Mouse (Mus musculus) kidney, embryonic 14.5 days (tissue): ENCODE data around the gene Grm5. TPM values are rescaled to one million over a fixed set of nuclear protein-coding genes. Genes with fewer than 3 reads are reported as not detected.

ENCODE experiments used
- ATAC-seq: fragments of 200-750 bp; cut with Nextera tagmentation; 2 replicates; pipeline ENCODE4 v1.8.0; 2017; ENCODE audit warnings: moderate number of reproducible peaks, mild to moderate bottlenecking, moderate TSS enrichment, moderate library complexity; ENCODE audit not compliant: low FRiP score, low TSS enrichment
- H3K27ac ChIP-seq: fragments of 300-500 bp; sonication (generic); 2 replicates; pipeline ENCODE4 v1.5.1; 2014; ENCODE audit warnings: low read depth, mild to moderate bottlenecking, low read length, moderate library complexity, mixed read lengths
- H3K27me3 ChIP-seq: fragments of 300-500 bp; sonication (generic); 2 replicates; pipeline ENCODE4 v1.6.1; 2014; ENCODE audit warnings: mild to moderate bottlenecking, low read length; ENCODE audit not compliant: control insufficient read depth, insufficient read depth
- H3K36me3 ChIP-seq: fragments of 300-500 bp; sonication (generic); 2 replicates; pipeline ENCODE4 v1.6.1; 2014; ENCODE audit warnings: low read length, mixed read lengths; ENCODE audit not compliant: control insufficient read depth, insufficient read depth
- H3K4me1 ChIP-seq: fragments of 300-500 bp; sonication (generic); 2 replicates; pipeline ENCODE4 v1.6.1; 2014; ENCODE audit warnings: low read length, mixed read lengths; ENCODE audit not compliant: control insufficient read depth, insufficient read depth
- H3K4me2 ChIP-seq: fragments of 300-500 bp; sonication (generic); replicated peaks from 2 replicates; pipeline ENCODE4 v1.6.1; 2014; ENCODE audit warnings: low read depth, mild to moderate bottlenecking, low read length
- H3K4me3 ChIP-seq: fragments of 300-500 bp; sonication (generic); 2 replicates; pipeline ENCODE4 v1.5.1; 2014; ENCODE audit warnings: mild to moderate bottlenecking, low read length
- H3K9ac ChIP-seq: fragments of 300-500 bp; sonication (generic); 2 replicates; pipeline ENCODE4 v1.6.1; 2014; ENCODE audit warnings: low read depth, mild to moderate bottlenecking, low read length, moderate library complexity
- H3K9me3 ChIP-seq: fragments of 300-500 bp; sonication (generic); 2 replicates; pipeline ENCODE4 v1.6.1; 2016; ENCODE audit warnings: low read length; ENCODE audit not compliant: control insufficient read depth
- WGBS: fragments of 180-500 bp; shearing (Covaris S2); extraction: QIAGEN DNeasy Blood & Tissue Kit; methylation state at CpG from one replicate; pipeline ENCODE4 v1.1.7; 2014; 5-methylcytosine and 5-hydroxymethylcytosine counted together
- polyA plus RNA-seq: library from polyadenylated mRNA; unstranded; fragments of >200 nt; fragmentation: Nextera tagmentation; extraction: Ambion mirVana; gene quantifications from 2 replicates; pipeline ENCODE4 v1.2.1, GENCODE M21; 2014

Grm5 gene
- polyA plus RNA-seq, 1 experiment from 2014 or later = not detected

DNA sequence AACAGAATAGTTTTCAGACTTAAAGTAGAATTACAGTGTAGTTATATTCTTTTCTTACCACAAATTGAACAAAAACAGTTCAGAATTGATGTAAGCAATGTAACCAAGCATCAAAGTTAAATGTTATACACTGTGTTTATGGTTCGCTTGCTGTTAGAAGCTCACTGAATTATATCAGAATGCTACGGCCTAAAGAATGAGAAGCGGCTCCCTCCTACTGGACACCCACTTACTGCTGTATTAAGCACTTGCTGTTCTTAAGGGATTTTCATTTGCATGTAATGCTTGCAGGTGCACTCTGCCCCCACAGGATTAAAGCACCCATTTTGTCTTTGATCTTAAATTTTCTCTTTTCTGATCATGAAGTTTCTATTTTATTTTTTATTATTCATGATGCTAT, 66.6 kb downstream of the Grm5 start:
- Histone ChIP-seq H3K4me3 (no peak overlapping the region), H3K27ac (no peak overlapping the region), H3K4me2 (no peak overlapping the region), H3K4me1 (no peaks in the 10 kb centered on the region), H3K27me3 (no peaks in the 10 kb centered on the region), H3K9ac (no peak overlapping the region), H3K36me3 (no peaks in the 10 kb centered on the region), H3K9me3 (no peaks in the 10 kb centered on the region)
- ATAC-seq = no peak
- WGBS = 93% methylated on average over 3 of the region's 3 CpGs

DNA sequence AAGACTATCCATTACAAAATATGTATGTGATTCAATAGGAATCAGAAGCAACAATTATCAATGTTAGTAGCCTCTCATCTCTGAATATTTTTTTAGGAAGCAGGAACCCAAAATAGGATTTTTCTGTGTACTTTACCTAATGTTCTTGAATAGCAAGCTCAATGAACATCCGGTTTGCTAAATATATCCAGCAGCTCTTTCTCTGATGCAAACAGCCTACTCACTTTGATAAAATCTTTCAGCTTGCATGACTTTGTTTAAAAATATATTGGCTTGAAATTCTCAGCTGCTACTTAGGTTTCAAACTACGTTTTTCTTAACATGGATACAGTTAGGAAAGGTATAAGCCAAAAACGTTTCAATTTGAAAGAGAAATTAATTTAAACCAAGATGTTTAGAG, 77.8 kb downstream of the Grm5 start:
- Histone ChIP-seq H3K9me3 (no peaks in the 10 kb centered on the region), H3K9ac (no peak overlapping the region), H3K4me3 (no peak overlapping the region), H3K27me3 (no peaks in the 10 kb centered on the region), H3K4me1 (no peaks in the 10 kb centered on the region), H3K27ac (no peak overlapping the region), H3K4me2 (no peak overlapping the region), H3K36me3 (no peaks in the 10 kb centered on the region)
- 52% methylated on average over 3 of the region's 3 CpGs for WGBS
- ATAC-seq = no peak

DNA sequence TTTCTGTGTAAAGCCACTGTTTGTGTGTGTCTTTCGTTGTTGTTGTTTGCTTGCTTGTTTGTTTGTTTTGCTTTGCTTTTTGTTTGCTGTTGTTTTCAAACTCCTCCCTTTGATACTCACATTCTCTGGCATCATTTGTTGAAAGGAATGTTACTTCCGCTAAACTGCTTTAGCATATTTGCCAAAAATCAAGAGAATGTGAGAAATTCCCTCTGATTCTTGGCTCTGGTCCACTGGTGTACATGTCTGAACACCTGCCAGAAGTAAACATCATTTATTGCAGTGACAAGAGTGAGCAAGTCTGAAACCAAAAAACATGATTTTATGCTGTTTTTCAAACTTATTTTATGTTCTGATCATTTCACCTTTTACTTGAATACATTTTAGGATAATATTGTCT, 80.1 kb downstream of the Grm5 start:
- no peaks in the 10 kb centered on the region for H3K9me3 ChIP-seq
- no peak overlapping the region for H3K4me2 ChIP-seq
- H3K36me3 ChIP-seq = no peaks in the 10 kb centered on the region
- H3K4me1 ChIP-seq = no peaks in the 10 kb centered on the region
- no peaks in the 10 kb centered on the region for H3K27me3 ChIP-seq
- WGBS = 86% methylated on average over 2 of the region's 2 CpGs
- H3K9ac ChIP-seq = no peak overlapping the region
- H3K27ac ChIP-seq = no peak overlapping the region
- no peak for ATAC-seq
- no peak overlapping the region for H3K4me3 ChIP-seq

- no peak overlapping the region for H3K9ac ChIP-seq
- H3K4me3 ChIP-seq = no peak overlapping the region
- H3K36me3 ChIP-seq = no peaks in the 10 kb centered on the region
- H3K27ac ChIP-seq = no peak overlapping the region
- H3K4me2 ChIP-seq = no peak overlapping the region
- H3K27me3 ChIP-seq = no peaks in the 10 kb centered on the region
- no peaks in the 10 kb centered on the region for H3K4me1 ChIP-seq
- ATAC-seq = no peak
- 64% methylated on average over 1 of the region's 1 CpGs for WGBS
- H3K9me3 ChIP-seq = no peaks in the 10 kb centered on the region
Observed at GRCm38 (mm10) chr7:87716393-87716792, 132.4 kb downstream of the Grm5 start.

DNA sequence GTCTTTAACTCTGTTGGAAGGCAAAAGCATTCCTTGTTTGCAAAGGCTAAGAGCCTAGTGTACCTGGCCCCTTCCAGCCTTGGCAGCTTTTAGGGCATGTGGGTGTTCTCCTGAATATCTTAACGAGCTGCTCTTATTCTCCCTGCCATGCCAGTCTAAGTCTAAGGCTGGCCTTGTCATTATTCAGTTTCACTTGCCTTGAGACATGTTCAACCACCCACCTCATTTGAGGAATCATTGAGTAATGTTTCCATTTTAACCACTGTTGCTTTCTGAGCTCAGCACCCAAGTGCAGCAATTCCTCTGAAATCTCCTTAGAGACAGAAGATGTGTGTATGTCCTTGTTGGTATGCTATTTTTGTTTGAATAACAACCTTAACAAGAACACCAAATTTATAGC, 134.7 kb downstream of the Grm5 start:
- 81% methylated on average over 1 of the region's 1 CpGs for WGBS
- Histone ChIP-seq H3K27ac (no peak overlapping the region), H3K9me3 (no peaks in the 10 kb centered on the region), H3K9ac (no peak overlapping the region), H3K4me3 (no peak overlapping the region), H3K4me2 (no peak overlapping the region), H3K36me3 (no peaks in the 10 kb centered on the region), H3K27me3 (no peaks in the 10 kb centered on the region), H3K4me1 (no peaks in the 10 kb centered on the region)
- no peak for ATAC-seq

- Histone ChIP-seq H3K4me1 (no peaks in the 10 kb centered on the region), H3K27me3 (no peaks in the 10 kb centered on the region), H3K9me3 (no peaks in the 10 kb centered on the region), H3K4me2 (no peak overlapping the region), H3K9ac (no peak overlapping the region), H3K4me3 (no peak overlapping the region), H3K36me3 (no peaks in the 10 kb centered on the region), H3K27ac (no peak overlapping the region)
- ATAC-seq = no peak
Observed at GRCm38 (mm10) chr7:87734511-87734910, 150.5 kb downstream of the Grm5 start.

DNA sequence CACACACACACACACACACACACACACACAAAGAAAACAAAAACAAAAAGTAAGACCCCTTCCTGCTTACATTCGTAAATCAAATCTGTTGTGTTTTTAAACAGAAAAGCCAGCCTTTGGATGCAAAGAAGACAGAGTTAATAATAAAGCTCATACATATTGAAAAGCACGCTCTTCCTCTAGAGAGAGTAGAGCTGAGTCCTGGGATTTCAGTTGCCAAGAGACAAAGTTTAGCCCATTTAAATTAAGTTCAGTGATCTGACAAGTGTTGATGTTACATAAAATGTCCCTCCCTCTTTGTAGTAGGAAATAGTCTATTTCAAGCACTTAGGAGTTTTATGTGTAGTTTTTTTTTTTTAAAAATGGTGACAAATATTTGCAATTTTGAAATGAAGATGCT, 178.0 kb downstream of the Grm5 start:
- no peak overlapping the region for H3K4me3 ChIP-seq
- H3K36me3 ChIP-seq = no peaks in the 10 kb centered on the region
- 79% methylated on average over 2 of the region's 2 CpGs for WGBS
- ATAC-seq = no peak
- no peaks in the 10 kb centered on the region for H3K4me1 ChIP-seq
- no peaks in the 10 kb centered on the region for H3K27me3 ChIP-seq
- H3K9me3 ChIP-seq = no peaks in the 10 kb centered on the region
- H3K4me2 ChIP-seq = no peak overlapping the region
- no peak overlapping the region for H3K9ac ChIP-seq
- no peak overlapping the region for H3K27ac ChIP-seq

DNA sequence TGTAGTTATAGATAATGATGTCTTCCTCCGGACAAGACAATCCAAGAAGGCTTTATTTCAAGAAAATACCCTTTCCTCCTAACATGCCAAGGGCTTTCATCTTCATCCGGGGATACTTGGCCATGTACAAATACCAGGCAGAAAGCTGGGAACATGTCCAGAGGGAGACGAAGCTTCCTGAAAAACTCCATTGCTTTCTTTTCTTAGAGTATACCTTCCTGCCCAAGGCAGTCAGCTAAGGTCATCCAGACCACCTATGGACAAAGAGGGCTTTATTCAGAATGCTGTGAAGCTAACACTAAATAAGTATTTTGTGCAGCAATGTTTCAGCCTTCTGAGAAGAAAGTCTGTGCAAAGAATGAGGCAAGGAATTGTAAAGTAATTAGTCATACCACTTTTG, 178.4 kb downstream of the Grm5 start:
- ATAC-seq = no peak
- no peak overlapping the region for H3K27ac ChIP-seq
- H3K4me3 ChIP-seq = no peak overlapping the region
- H3K4me1 ChIP-seq = no peaks in the 10 kb centered on the region
- H3K36me3 ChIP-seq = no peaks in the 10 kb centered on the region
- no peaks in the 10 kb centered on the region for H3K9me3 ChIP-seq
- no peaks in the 10 kb centered on the region for H3K27me3 ChIP-seq
- H3K4me2 ChIP-seq = no peak overlapping the region
- WGBS = 73% methylated on average over 3 of the region's 3 CpGs
- no peak overlapping the region for H3K9ac ChIP-seq

- Histone ChIP-seq H3K9ac (no peak overlapping the region), H3K27me3 (no peaks in the 10 kb centered on the region), H3K36me3 (no peaks in the 10 kb centered on the region), H3K27ac (no peak overlapping the region), H3K4me1 (no peaks in the 10 kb centered on the region), H3K4me2 (no peak overlapping the region), H3K9me3 (no peaks in the 10 kb centered on the region), H3K4me3 (no peak overlapping the region)
- no peak for ATAC-seq
- whole genome bisulfite sequencing = 93% methylated on average over 1 of the region's 1 CpGs
Observed at GRCm38 (mm10) chr7:87787560-87787959, 203.6 kb downstream of the Grm5 start.

DNA sequence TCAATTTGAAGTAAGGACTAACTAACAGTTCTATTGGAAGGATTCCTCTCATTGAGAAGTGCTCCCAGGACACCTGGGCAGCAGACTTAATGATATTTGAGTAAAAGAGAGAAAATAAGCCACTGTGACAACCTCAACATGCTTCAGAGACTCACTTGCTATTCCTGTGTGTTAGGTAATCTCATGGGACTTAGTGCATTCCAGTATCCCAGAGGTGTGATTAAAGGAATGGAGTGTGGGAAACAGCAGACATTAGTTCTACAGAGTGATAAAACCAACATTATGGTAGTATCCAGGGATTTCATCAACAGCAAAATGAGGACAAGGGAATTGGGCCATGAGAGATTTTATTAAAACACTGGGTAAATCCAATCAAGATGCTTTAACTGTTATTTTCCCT, 205.0 kb downstream of the Grm5 start:
- H3K9me3 ChIP-seq = no peaks in the 10 kb centered on the region
- no peaks in the 10 kb centered on the region for H3K27me3 ChIP-seq
- no peak overlapping the region for H3K27ac ChIP-seq
- no peak for ATAC-seq
- H3K4me3 ChIP-seq = no peak overlapping the region
- no peak overlapping the region for H3K9ac ChIP-seq
- H3K4me1 ChIP-seq = no peaks in the 10 kb centered on the region
- no peaks in the 10 kb centered on the region for H3K36me3 ChIP-seq
- no peak overlapping the region for H3K4me2 ChIP-seq
